Mouse (Mus musculus): Measurements from ENCODE around the gene Trappc1. TPM values are rescaled to one million over a fixed set of nuclear protein-coding genes. Genes with fewer than 3 reads are reported as not detected.

Trappc1 gene
- total RNA-seq, 2 experiments from 2014 or later, result 37.7 to 46.4 TPM

DNA sequence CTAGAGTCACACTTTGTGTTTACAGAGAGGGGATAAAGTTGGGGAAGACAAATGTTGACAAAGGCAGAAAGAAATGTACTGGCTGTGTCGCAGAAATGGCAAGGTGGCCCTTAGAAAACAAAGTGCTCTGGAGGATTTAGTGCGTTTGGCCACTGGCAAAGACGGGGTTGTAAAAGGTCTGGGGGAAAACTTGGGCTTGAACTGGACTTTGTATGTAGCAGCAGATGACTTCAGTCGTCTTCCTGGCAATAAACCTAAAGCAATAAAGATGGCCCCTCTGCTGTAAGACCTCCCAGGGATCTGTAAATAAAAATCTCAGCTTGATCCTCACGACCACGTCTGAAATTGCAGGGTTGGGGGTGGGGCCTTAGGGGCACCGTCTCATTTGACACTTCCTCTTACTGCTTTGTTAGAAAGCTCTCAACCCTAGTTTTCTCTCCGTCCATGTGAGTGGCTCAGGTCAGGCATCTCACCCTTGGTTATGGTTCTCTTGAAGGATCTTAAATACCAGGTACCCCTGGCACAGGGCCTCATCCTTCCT, 9.0 kb downstream of the Trappc1 start:
- intact Hi-C loops (cut with DNase I), result no loop called here
- Histone ChIP-seq H3K27ac (no peak overlapping the region), H3K4me3 (no peak overlapping the region; the same call in 1 of the 2 replicates)
- DNase-seq, result no peak
- TF ChIP-seq CTCF (IDR thresholded peaks at IDR 0.05), result no peak

DNA sequence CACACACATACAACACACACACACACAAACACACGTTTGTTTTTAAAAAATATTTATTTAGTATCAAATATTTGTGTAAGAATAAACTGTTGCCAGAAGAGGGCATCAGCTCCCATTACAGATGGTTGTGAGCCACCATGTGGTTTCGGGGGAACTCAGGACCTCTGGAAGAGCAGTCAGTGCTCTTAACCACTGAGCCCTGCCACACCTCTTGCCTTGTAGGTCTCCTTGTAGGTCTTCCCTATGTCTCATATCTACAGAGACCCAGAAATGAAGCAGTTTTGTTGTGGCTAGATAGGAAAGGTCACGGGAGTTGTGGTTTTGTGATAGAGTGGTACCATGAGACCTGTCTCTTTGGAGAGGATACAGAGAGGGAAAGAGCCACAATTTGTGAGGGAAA, 10.1 kb downstream of the Trappc1 start:
- DNase-seq, result no peak
- intact Hi-C loops (cut with DNase I), result no loop called here
- Histone ChIP-seq H3K27ac (no peak overlapping the region), H3K4me3 (no peak overlapping the region)
- no peak for TF ChIP-seq CTCF (IDR thresholded peaks at IDR 0.05)

DNA sequence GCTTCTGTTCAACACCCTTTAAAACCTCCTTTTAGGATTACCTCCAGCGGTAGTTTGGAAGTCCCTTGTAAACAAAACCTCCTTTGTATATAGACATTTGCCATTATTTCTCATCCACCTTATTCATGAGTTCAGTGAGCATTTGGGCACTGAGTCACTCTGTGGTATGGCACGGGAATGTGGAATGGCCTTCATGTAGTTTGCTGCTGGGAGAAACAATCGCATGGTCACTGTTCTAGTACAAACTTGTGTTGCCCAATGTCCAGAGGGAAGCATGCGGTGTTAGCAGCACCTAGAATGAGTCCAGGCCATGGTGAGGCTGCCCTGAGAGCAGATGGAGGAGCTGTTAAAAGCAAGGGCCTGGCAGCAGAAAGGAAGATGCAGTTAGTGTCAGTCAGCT, 11.0 kb downstream of the Trappc1 start:
- Histone ChIP-seq H3K4me3 (no peak overlapping the region), H3K27ac (no peak overlapping the region)
- TF ChIP-seq CTCF (IDR thresholded peaks at IDR 0.05), result no peak
- intact Hi-C loops (cut with DNase I), result no loop called here
- DNase-seq, result no peak

DNA sequence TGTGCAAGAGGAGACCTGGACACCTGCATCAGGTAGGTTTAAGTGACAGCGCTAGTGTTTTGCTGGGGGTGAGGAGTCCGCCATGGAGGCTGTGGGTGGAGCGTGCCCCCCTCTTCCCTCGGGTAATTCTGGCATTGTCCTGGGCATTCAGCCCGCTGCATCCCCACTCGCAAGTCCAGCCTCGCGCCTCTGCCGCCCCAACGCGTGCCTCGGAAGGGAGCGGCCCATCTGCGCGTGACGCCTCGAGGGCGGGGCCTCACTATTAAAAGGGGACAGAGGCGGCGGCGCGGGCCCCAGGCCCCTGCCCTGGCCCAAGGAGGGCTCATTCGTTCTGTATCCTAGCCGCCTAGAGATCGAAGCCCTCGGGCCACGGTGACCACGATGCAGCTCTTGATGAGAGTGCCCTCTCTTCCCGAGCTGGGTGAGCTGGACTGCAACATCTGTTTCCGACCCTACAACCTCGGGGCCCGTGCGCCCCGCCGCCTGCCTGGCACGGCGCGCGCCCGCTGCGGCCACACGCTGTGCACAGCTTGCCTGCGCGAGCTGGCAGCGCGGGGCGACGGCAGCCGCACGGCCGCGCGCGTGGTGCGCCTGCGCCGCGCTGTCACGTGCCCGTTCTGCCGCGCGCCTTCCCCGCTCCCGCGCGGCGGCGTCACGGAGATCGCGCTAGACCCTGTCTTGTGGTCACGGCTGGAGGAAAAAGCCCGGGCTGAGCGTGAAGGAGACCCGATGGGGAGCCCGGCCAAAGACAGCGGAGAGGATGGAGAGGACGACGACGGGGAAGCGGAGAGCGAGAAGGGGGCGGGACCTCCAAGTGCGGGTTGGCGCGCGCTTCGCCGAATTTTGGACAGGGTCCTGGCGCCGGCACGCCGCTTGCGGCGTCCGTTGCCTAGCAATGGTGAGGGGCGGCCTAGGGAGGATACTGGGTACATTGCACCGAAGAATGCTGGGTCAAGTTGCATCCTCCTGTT, 16.7 kb downstream of the Trappc1 start, which contains the start of gene Rnf227:
Gene Rnf227, plus strand, starts transcription at position 301 of the 971 bp plus-strand sequence.
- DNase-seq, result peak; percentile 77
- intact Hi-C loops (cut with DNase I), result no loop called here
- Histone ChIP-seq H3K27ac (peak within 1 kb of the TSS; percentile 46), H3K4me3 (peak within 1 kb of the TSS; percentile 87)
- TF ChIP-seq CTCF (IDR thresholded peaks at IDR 0.05), result no peak

DNA sequence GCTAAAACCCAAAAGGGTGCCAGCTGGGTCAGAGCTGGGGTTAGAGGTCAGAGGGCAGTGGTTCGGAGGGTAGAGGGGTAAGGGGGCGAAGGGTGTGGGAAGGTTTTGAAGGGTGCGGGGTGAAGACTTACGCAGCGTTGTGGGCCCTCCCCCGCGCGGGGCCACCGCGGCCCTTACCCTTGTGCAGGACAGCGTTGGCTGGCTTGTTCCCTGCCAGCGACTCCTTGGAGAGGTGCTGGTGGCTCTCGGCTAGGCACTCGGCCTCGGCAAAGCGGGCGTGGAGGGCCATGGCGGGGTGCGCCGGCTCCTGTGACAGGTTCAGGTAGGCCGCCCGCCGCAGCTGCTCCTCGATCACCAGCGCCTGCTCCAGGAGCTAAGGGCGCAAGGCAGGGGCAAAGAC, 22.7 kb downstream of the Trappc1 start:
- Histone ChIP-seq H3K27ac (no peak overlapping the region), H3K4me3 (no peak overlapping the region)
- no peak for TF ChIP-seq CTCF (IDR thresholded peaks at IDR 0.05)
- no peak for DNase-seq
- intact Hi-C loops (cut with DNase I), result no loop called here

DNA sequence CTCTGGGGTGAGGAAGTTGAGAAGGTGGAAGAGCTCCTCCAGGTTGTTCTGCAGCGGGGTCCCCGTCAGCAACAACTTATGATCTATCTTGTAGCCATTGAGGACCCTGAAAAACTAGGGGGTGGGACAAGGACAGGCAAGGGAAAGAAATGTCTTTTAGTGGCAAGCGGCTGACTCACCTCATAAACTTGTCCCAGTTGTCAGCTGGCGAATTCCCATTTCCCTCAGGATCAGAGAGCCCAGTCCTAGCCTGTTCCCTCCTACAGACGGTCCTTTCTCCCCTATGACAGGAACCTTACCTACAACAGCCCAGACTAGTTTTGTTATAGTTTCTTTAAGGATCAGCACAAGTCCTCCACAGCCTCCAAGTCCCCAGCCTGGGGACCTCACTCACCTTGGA, 32.8 kb downstream of the Trappc1 start:
- intact Hi-C loops (cut with DNase I), result no loop called here
- no peak for TF ChIP-seq CTCF (IDR thresholded peaks at IDR 0.05)
- no peak for DNase-seq
- H3K27ac ChIP-seq, result no peak overlapping the region
- H3K4me3 ChIP-seq, result no peak overlapping the region

DNA sequence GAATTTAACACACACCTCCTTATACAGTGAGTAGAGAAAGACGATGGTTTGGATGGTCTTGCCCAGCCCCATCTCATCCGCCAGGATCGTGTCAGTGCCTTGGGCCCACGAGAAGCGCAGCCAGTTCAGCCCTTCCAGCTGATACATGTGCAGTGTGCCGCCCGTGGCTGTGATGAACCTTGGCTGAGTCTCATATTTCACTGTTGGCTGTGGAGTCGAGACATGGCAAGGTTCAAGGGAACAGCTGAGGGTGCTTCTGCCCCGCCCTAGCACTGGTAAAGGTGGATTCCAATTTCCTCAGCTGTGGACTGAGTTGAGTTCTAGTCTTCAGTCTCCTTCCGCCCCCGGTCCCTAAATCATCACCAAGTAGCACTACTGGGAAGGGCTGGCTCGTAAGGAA, 33.9 kb downstream of the Trappc1 start:
- Histone ChIP-seq H3K27ac (peak overlapping the region; percentile 38; the same call in 1 of the 2 replicates), H3K4me3 (no peak overlapping the region)
- intact Hi-C loops (cut with DNase I), result no loop called here
- DNase-seq, result peak; percentile 80
- no peak for TF ChIP-seq CTCF (IDR thresholded peaks at IDR 0.05)

DNA sequence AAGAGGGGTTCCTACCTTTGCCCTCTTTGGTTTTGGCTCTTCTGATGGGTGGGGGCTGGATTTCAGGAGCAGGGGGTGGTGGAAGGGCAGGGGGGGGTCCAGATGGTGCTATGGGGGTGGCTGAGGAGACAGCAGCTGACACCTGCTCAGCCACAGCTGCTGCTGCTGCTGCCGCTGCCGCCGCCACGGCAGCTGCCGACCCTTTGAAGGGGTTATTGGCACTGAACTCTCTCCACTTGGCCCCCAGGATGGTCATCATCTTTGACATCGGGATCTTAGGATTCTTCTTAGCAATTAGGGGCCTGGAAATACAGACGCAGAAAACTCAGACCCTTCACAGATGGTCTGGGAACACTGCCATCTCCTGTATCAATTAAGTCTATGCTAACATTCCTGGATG, 38.2 kb downstream of the Trappc1 start:
- intact Hi-C loops (cut with DNase I), result no loop called here
- H3K27ac ChIP-seq, result no peak overlapping the region
- no peak for TF ChIP-seq CTCF (IDR thresholded peaks at IDR 0.05)
- no peak overlapping the region for H3K4me3 ChIP-seq
- no peak for DNase-seq

DNA sequence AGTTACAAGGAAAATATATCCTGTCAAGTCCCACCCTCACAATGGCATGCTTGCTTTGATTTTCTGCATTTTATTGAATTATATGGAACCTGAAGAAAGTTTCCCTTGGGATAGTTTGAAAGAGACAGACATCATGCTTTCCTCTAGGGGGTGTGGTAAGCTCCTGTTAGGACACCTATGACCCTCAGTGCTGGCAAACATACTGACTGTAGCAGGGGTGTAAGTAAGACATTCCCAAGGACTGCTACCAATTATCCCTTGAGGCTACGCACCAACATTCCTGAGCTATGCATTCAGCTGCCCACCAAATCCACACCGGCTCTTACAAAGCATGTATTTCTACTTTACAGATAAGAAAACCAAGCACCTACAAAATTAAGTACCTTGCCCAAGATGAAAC, 38.7 kb downstream of the Trappc1 start:
- no peak overlapping the region for H3K4me3 ChIP-seq
- intact Hi-C loops (cut with DNase I), result no loop called here
- TF ChIP-seq CTCF (IDR thresholded peaks at IDR 0.05), result no peak
- no peak for DNase-seq
- H3K27ac ChIP-seq, result no peak overlapping the region

DNA sequence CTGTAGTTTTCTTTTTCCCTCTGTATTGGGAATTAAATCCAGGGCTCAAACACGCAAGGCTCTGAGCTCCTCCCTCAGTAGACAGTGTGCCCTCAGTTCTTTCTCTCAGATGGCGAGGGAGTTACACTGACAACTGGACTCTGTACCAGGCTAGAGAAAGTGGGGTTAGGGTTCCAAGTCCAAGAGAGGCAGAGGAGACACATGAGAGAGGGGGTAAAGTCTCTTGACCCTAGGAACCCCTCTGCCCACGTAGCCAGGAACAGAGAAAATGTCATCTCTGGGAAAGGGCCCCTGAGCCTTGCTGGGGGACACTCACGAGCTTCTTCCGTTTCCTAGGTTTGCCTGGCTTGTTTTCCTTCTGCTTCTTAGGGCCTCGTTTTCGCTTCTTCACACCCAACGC, 40.6 kb downstream of the Trappc1 start:
- Histone ChIP-seq H3K4me3 (peak overlapping the region; percentile 34), H3K27ac (peak overlapping the region; percentile 94)
- intact Hi-C loops (cut with DNase I), result loop anchor here (2.0 kb wide), 1 partner anchor 38 kb away; the partner anchor contains the start of gene Kcnab3
- TF ChIP-seq CTCF (IDR thresholded peaks at IDR 0.05), result no peak
- no peak for DNase-seq

DNA sequence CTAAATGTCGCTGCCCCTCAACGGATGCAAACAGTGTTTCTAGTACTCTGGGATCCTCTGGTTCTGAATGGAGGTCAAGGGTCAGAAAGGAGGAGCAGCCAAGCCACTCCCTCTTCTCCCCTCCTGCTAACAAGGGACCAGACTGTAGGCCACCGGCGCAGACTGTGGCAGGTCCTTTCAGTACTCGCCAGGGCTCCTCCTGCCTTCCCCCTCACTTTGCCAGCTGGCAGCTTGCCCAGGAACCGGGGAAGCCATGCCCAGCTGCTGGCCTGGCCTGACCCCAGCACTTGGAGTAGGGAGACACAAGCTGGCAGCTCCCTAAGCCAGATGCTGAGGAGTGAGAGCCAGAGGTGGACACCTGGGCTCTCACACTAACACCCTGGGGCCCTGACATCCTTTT, 41.1 kb downstream of the Trappc1 start:
- no peak for TF ChIP-seq CTCF (IDR thresholded peaks at IDR 0.05)
- Histone ChIP-seq H3K4me3 (peak overlapping the region; percentile 34), H3K27ac (peak overlapping the region; percentile 94)
- intact Hi-C loops (cut with DNase I), result loop anchor here (2.0 kb wide), 1 partner anchor 38 kb away; the partner anchor contains the start of gene Kcnab3
- DNase-seq, result peak; percentile 98

DNA sequence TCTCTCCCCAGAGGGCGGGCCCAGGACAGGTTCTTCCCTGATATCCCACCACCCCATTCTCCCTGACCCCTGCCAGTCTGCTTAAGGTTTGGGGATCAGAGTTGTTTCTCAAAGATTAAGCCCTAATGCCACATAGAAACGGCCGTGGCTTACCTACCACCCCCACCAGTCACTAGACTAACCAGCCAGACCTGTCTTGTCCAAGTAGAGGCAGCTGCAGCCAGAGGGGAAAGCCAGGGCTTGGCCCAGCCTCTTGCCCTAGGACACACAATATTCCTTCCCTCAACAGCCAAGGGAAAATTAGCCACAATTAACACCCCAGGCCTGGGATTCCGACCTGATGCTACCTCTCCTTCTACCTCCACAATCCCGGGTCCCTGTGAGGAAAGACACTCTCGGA, 41.9 kb downstream of the Trappc1 start:
- intact Hi-C loops (cut with DNase I), result loop anchor here (2.0 kb wide), 1 partner anchor 39 kb away; the partner anchor contains the start of gene Kcnab3
- Histone ChIP-seq H3K4me3 (peak overlapping the region; percentile 89), H3K27ac (peak overlapping the region; percentile 94)
- TF ChIP-seq CTCF (IDR thresholded peaks at IDR 0.05), result no peak
- DNase-seq, result no peak

DNA sequence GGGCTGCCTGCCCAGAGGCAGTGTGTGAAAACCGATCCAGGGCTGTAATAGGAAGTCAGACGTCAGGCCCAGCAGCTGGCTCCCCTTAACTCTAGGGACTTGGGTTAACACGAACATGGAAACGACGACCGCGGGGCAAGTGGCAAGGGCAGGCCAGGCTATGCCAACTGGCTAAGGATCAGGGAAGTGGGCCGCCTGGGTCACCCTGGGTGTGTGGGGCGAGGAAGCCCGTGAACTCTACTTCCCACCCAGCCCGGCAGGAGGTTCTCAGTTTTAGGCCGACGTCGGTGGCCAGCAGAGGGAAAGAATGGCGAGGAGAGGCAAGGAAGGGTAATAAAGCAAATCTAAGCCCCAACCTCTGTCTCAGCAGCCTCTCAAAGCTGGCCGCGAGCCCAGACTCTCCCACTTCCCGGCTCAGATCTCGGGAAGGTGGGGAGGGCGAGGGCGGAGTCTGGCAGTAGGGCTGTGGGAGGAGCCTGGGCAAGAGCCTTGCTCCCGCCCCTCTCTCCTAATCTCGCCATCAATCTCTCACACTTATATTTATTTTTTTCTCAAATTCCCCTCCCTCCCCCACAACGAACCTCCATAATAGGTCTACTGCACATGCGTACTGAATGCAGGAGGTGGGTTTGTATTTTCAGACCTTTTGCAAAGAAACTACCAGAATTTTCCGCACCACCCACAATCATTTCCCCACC, 42.5 kb downstream of the Trappc1 start:
- peak; percentile 18; the same call in 1 of the 2 replicates for TF ChIP-seq CTCF (IDR thresholded peaks at IDR 0.05)
- intact Hi-C loops (cut with DNase I), result no loop called here
- Histone ChIP-seq H3K27ac (peak overlapping the region; percentile 94), H3K4me3 (peak overlapping the region; percentile 89)
- DNase-seq, result peak; percentile 95

Data from gastrocnemius, adult 2 months (tissue).